Mouse (Mus musculus) G1E (cell line): ENCODE data around the gene Slc17a3.

ENCODE experiments used
- CTCF ChIP-seq: IDR thresholded peaks from 2 replicates; pipeline ENCODE4 v1.5.1; 2012; ENCODE audit warnings: low read depth, low read length, inconsistent platforms, mixed read lengths
- GATA2 ChIP-seq: IDR thresholded peaks from 2 replicates; pipeline ENCODE4 v1.6.1; 2012; ENCODE audit warnings: low read depth, low read length, inconsistent platforms, borderline replicate concordance

DNA sequence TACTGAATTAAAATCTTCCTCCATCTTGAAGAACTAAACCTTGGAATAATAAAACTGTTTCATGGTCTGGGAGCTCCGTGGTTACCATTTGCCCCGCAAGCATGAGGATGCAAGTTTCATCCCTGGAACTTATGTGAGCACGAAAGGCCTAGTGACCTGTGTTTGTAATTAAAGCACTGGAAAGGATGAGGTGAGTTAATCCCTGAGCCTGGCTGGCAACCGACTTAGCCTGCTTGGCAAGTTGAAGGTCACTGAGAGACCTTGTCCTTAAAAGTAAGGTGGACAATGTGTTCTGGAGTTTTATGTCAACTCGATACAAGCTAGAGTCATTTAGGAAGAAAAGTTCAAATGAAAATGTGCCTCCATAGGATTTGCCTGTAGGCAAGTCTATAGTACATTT is 4.4 kb upstream of the Slc17a3 start:
- TF ChIP-seq CTCF (no peak), GATA2 (no peak)
